Mouse (Mus musculus): ENCODE data around the gene Raly. TPM values are rescaled to one million over a fixed set of nuclear protein-coding genes. Genes with fewer than 3 reads are reported as not detected.
"Not testable (repeated sequence)": the region's sequence is repeated elsewhere in the genome, so short reads cannot be mapped to it uniquely, and the experiment has no call there.

Gene Raly
- polyA plus RNA-seq, 1 experiment, result 135 TPM

- not testable (repeated sequence) for H3K27ac ChIP-seq (ENCODE audit: insufficient read depth, low read length); H3K4me3 ChIP-seq (ENCODE audit: insufficient read depth, low read length); H3K4me1 ChIP-seq (ENCODE audit: control insufficient read depth, insufficient read depth, low read length)
- 0 out of 2 replicates have a peak, but pooled peaks have one; percentile 8 for TF ChIP-seq CTCF (IDR thresholded peaks at IDR 0.05; ENCODE audit: extremely low read depth, insufficient read depth, low read length)
Observed at GRCm38 (mm10) chr2:154908223-154908622, 117.3 kb downstream of the Raly start.

DNA sequence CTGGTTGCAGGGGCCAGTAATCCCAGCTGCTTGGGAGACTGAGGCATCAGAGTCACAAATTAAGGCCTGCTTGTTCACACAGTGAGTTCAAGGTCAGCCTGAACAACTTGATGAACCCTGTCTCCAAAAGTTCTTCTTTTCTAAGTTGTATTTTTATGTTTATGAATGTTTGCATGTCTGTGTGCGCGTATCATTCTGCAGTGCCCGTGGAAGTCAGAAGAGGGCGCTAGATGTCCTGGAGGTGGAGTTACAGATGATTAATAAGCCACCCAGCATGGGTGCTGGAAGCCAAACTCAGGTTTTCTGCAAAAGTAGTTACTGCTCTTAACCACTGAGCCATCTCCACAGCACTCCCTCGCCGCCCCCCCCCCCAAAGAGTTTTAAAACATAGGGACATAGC, 118.9 kb downstream of the Raly start:
- H3K4me3 ChIP-seq (ENCODE audit: insufficient read depth, low read length), result no peak overlapping the region
- TF ChIP-seq CTCF (IDR thresholded peaks at IDR 0.05; ENCODE audit: extremely low read depth, insufficient read depth, low read length), result no peak
- no peak for TF ChIP-seq POLR2A (IDR thresholded peaks at IDR 0.05; ENCODE audit: extremely low read depth, insufficient read depth, low read length)
- no peak overlapping the region for H3K27ac ChIP-seq (ENCODE audit: insufficient read depth, low read length)
- H3K4me1 ChIP-seq (ENCODE audit: control insufficient read depth, insufficient read depth, low read length), result no peaks in the 10 kb centered on the region

DNA sequence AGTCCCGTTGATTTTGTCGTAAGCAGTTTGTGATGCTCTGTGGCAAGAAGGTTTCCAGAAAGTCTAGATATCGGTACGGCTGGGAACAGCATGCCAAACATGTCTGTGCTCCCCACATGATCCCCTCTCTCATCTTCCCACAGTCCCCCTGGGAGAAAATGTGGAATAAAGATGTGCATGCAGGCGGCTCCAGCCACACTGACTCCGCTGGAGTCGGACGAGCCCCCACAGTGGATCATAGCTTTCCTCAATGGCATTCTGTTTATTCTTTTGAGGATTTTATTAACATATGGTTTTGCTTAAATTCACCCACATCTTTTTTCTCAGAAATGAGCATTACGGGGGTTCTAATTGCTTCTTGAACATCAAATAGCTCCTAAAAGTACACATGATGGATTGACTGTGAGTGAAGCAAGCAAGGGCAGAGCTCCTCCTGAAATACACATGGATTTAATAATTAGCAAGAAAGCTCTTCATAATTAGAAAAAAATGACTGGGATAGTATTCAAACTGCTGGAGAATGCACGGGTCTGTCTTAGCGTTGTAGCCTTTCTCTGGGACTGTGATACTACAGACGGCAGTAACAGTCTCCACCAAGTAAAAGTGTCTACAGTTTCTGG, 125.1 kb downstream of the Raly start:
- H3K4me1 ChIP-seq (ENCODE audit: control insufficient read depth, insufficient read depth, low read length), result no peaks in the 10 kb centered on the region
- no peak overlapping the region for H3K4me3 ChIP-seq (ENCODE audit: insufficient read depth, low read length)
- H3K27ac ChIP-seq (ENCODE audit: insufficient read depth, low read length), result no peak overlapping the region
- TF ChIP-seq CTCF (IDR thresholded peaks at IDR 0.05; ENCODE audit: extremely low read depth, insufficient read depth, low read length), result no peak
- TF ChIP-seq POLR2A (IDR thresholded peaks at IDR 0.05; ENCODE audit: extremely low read depth, insufficient read depth, low read length), result no peak

- TF ChIP-seq CTCF (IDR thresholded peaks at IDR 0.05; ENCODE audit: extremely low read depth, insufficient read depth, low read length) (peak; percentile 45), POLR2A (IDR thresholded peaks at IDR 0.05; ENCODE audit: extremely low read depth, insufficient read depth, low read length) (no peak)
- Histone ChIP-seq H3K4me1 (ENCODE audit: control insufficient read depth, insufficient read depth, low read length) (no peaks in the 10 kb centered on the region), H3K27ac (ENCODE audit: insufficient read depth, low read length) (no peak overlapping the region), H3K4me3 (ENCODE audit: insufficient read depth, low read length) (no peak overlapping the region)
Observed at GRCm38 (mm10) chr2:154916547-154916946, 125.7 kb downstream of the Raly start.

Other genes starting within 250 kb of the Raly start
- gene 1700003F12Rik, start 244.0 kb upstream of the Raly start, polyA plus RNA-seq (2012; rRNA removed), result 0.94 and 1.0 TPM in 2 replicates
- not detected in 2 replicates for gene Actl10, start 239.3 kb upstream of the Raly start, polyA plus RNA-seq (2012; rRNA removed)
- gene Necab3, start 232.2 kb upstream of the Raly start, polyA plus RNA-seq (2012; rRNA removed), result 122 and 131 TPM in 2 replicates
- 14.2 and 15.2 TPM in 2 replicates for gene E2f1, start 221.2 kb upstream of the Raly start, polyA plus RNA-seq (2012; rRNA removed)
- gene Pxmp4, start 187.4 kb upstream of the Raly start, polyA plus RNA-seq (2012; rRNA removed), result 20.9 and 21.5 TPM in 2 replicates
- 11.4 and 11.7 TPM in 2 replicates for gene Zfp341, start 177.8 kb upstream of the Raly start, polyA plus RNA-seq (2012; rRNA removed)
- 0.26 TPM in 1 of 2 replicates, not detected in the other for gene 4930519P11Rik, start 177.7 kb upstream of the Raly start, polyA plus RNA-seq (2012; rRNA removed)
- 297 and 298 TPM in 2 replicates for gene Chmp4b, start 139.4 kb upstream of the Raly start, polyA plus RNA-seq (2012; rRNA removed)
- not detected in 2 replicates for gene Gm14214, start 21.1 kb upstream of the Raly start, polyA plus RNA-seq (2012; rRNA removed)
- gene a, start 306 bp downstream of the Raly start, polyA plus RNA-seq (2012; rRNA removed), result 0.54 TPM in 1 of 2 replicates, not detected in the other
- gene Eif2s2, start 101.8 kb downstream of the Raly start, polyA plus RNA-seq (2012; rRNA removed), result 36.2 and 36.5 TPM in 2 replicates
- gene Gm14226, start 227.2 kb downstream of the Raly start, polyA plus RNA-seq (2012; rRNA removed), result 0.04 and 0.15 TPM in 2 replicates